Mouse (Mus musculus) limb, embryonic 13.5 days (tissue): ENCODE measurements around the gene Ctsw. TPM values are rescaled to one million over a fixed set of nuclear protein-coding genes. Genes with fewer than 3 reads are reported as not detected.
A peak's percentile ranks its signal among the peaks of the same experiment; 100 is the strongest.

Experiments
- ATAC-seq: fragments of 200-750 bp; cut with Nextera tagmentation; 2 replicates; pipeline ENCODE4 v1.8.0; 2017; ENCODE audit warnings: low read depth, moderate number of reproducible peaks, moderate TSS enrichment; ENCODE audit not compliant: low FRiP score
- H3K27ac ChIP-seq: fragments of 300-500 bp; sonication (generic); 2 replicates; pipeline ENCODE4 v1.5.1; 2015; ENCODE audit warnings: inconsistent platforms, mild to moderate bottlenecking, moderate library complexity
- H3K27me3 ChIP-seq: fragments of 300-500 bp; sonication (generic); 2 replicates; pipeline ENCODE4 v1.6.1; 2015; ENCODE audit warnings: mild to moderate bottlenecking, inconsistent platforms
- H3K36me3 ChIP-seq: fragments of 300-500 bp; sonication (generic); 2 replicates; pipeline ENCODE4 v1.6.1; 2015; ENCODE audit warnings: inconsistent platforms, mild to moderate bottlenecking, moderate library complexity
- H3K4me1 ChIP-seq: fragments of 300-500 bp; sonication (generic); 2 replicates; pipeline ENCODE4 v1.6.1; 2015; ENCODE audit warnings: inconsistent platforms
- H3K4me2 ChIP-seq: fragments of 300-500 bp; sonication (generic); replicated peaks from 2 replicates; pipeline ENCODE4 v1.6.1; 2015; ENCODE audit warnings: inconsistent platforms, mild to moderate bottlenecking, moderate library complexity
- H3K4me3 ChIP-seq: fragments of 300-500 bp; sonication (generic); 2 replicates; pipeline ENCODE4 v1.5.1; 2015; ENCODE audit warnings: moderate library complexity, mild to moderate bottlenecking, inconsistent platforms
- H3K9ac ChIP-seq: fragments of 300-500 bp; sonication (generic); 2 replicates; pipeline ENCODE4 v1.6.1; 2015; ENCODE audit warnings: mild to moderate bottlenecking, inconsistent platforms
- H3K9me3 ChIP-seq: fragments of 300-500 bp; sonication (generic); 2 replicates; pipeline ENCODE4 v1.6.1; 2016; ENCODE audit warnings: inconsistent platforms
- WGBS: fragments of 180-500 bp; shearing (Covaris S2); methylation state at CpG from one replicate; pipeline ENCODE4 v1.1.7; 2015; 5-methylcytosine and 5-hydroxymethylcytosine counted together
- polyA plus RNA-seq: library from polyadenylated mRNA; unstranded; fragments of >200 nt; fragmentation: Nextera tagmentation; extraction: Ambion mirVana; gene quantifications from 2 replicates; pipeline ENCODE4 v1.2.1, GENCODE M21; 2015

The Ctsw gene
- polyA plus RNA-seq, 1 experiment from 2014 or later = 2.3 TPM

DNA sequence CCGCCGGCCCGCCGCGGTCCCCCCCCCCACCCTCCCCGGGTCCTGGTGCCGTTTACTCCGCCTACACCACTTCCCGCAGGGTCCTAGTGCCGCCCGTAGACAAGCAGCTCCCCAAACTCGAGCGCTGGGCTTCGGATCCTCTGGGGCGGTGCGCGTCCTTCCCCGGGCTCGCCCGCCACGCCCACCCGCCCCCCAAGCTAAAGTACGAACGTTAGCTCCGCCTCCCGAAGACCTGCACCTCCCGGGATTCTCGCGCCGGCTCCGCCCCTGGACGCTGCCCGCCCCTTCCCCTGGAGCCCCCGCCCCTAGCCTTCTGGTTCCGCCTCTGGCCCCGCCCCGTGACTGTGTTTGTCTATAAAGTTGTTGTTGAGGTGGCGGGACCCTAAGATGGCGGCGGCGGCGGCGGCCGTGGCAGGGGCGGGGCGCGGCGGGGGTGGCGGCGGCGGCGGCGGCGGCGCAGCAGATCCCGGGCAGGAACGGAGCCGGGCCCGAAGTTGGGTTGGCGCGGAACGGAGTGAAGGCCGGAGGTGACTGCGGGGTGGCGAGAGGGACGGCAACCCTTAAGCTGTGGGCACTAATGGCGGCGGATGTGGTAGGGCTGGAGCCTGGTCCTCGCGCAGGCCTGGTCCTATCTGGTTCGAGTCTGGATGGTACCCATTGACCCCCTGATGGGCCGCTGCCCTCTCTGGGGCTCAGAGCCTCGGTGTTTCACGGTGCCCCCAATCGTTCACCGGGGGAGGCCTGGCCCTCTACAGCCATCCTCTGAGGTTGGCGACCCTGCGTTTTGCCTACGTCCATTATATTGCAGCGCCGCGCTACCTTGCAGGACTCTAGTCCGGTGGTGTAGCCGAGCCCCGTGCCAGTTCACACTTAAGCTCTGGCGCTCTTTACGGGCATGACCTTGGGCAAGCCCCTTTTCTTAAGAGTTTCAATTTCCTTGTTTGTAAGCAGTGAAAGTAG, 43.2 kb downstream of the Ctsw start, which contains the start of the genes Drap1 and AI837181:
Drap1 (minus strand) TSS at position 198 of the 960 bp plus-strand sequence.
AI837181 (plus strand) TSS at position 363 of the 960 bp plus-strand sequence.
- no peaks in the 10 kb centered on the region for H3K9me3 ChIP-seq
- H3K27ac ChIP-seq = peak within 1 kb of the TSS; percentile 87
- no peaks in the 10 kb centered on the region for H3K27me3 ChIP-seq
- ATAC-seq = peak; percentile 94
- H3K4me2 ChIP-seq = peak within 1 kb of the TSS; percentile 91
- peak within 1 kb of the TSS; percentile 96 for H3K9ac ChIP-seq
- H3K4me1 ChIP-seq = peaks cover 38% of the 10 kb centered on the region
- WGBS = under 1% methylated on average over 85 of the region's 87 CpGs
- H3K4me3 ChIP-seq = peak within 1 kb of the TSS; percentile 80
- peaks cover 50% of the 10 kb centered on the region for H3K36me3 ChIP-seq

- WGBS = under 1% methylated on average over 39 of the region's 48 CpGs
- H3K27ac ChIP-seq = peak overlapping the region; percentile 87
- no peaks in the 10 kb centered on the region for H3K27me3 ChIP-seq
- peak; percentile 66 for ATAC-seq
- peak overlapping the region; percentile 88 for H3K9ac ChIP-seq
- H3K4me1 ChIP-seq = peaks cover 38% of the 10 kb centered on the region
- H3K9me3 ChIP-seq = no peaks in the 10 kb centered on the region
- peak overlapping the region; percentile 91 for H3K4me2 ChIP-seq
- peak overlapping the region; percentile 80 for H3K4me3 ChIP-seq
- H3K36me3 ChIP-seq = peaks cover 56% of the 10 kb centered on the region
Observed at GRCm38 (mm10) chr19:5424092-5424781, 44.1 kb downstream of the Ctsw start.

DNA sequence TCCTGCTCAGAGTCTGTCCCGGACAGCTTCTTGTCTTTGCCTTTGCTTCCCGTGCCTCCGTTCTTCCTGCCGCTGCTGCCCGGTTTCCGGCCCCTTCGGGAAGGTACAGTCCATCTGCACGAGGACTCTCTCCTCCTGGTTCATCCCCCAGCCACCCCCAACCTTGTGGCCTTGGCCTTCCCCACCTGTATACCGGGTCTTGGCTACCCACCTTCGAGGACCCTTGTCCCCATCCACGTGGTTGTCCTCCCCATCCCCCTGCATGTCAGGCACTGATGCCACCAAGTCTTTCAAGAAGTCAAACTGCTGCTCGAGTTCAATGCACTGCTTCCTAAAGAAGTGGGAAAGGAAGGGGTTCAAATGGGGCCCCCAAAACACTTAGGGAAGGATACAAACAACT, 44.7 kb downstream of the Ctsw start:
- Histone ChIP-seq H3K27ac (peak overlapping the region; percentile 87; the same call in 1 of the 2 replicates), H3K27me3 (no peaks in the 10 kb centered on the region), H3K9me3 (no peaks in the 10 kb centered on the region), H3K4me2 (peak overlapping the region; percentile 91), H3K9ac (peak overlapping the region; percentile 88), H3K4me1 (peaks cover 38% of the 10 kb centered on the region), H3K4me3 (peak overlapping the region; percentile 80), H3K36me3 (peaks cover 56% of the 10 kb centered on the region)
- 65% methylated on average over 12 of the region's 12 CpGs for WGBS
- no peak for ATAC-seq

- peak overlapping the region; percentile 88 for H3K9ac ChIP-seq
- peak overlapping the region; percentile 80 for H3K4me3 ChIP-seq
- no peaks in the 10 kb centered on the region for H3K27me3 ChIP-seq
- WGBS = 77% methylated on average over 9 of the region's 9 CpGs
- H3K9me3 ChIP-seq = no peaks in the 10 kb centered on the region
- no peak overlapping the region for H3K27ac ChIP-seq
- no peak for ATAC-seq
- peak overlapping the region; percentile 91 for H3K4me2 ChIP-seq
- peaks cover 37% of the 10 kb centered on the region for H3K4me1 ChIP-seq
- peaks cover 56% of the 10 kb centered on the region for H3K36me3 ChIP-seq
Observed at GRCm38 (mm10) chr19:5422895-5423443, 45.3 kb downstream of the Ctsw start.

DNA sequence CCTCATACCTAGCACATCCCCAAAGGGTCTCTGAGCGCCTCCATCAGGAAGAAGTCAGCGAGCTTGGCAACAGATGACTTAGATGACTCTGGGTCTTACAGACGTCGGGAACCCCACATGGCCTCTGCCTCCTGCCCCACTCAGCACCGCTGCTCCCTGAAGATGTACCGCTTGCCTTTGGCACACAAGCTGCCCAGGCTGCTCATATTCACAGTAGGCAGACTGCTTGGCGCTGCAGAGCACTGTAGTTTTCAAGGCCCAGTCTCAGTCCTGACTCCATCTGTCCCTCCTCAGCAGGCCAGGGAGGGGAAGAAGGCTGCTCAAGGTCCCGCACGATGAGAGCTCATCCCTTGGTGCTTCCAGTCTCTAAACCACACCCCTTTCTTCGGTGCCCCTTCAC, 46.0 kb downstream of the Ctsw start:
- peaks cover 58% of the 10 kb centered on the region for H3K36me3 ChIP-seq
- H3K9me3 ChIP-seq = no peaks in the 10 kb centered on the region
- H3K4me3 ChIP-seq = peak overlapping the region; percentile 4; the same call in 1 of the 2 replicates
- H3K27me3 ChIP-seq = no peaks in the 10 kb centered on the region
- H3K9ac ChIP-seq = 0 out of 2 replicates have a peak overlapping the region, but pooled peaks have one; percentile 19
- no peak for ATAC-seq
- no peak overlapping the region; the same call in 1 of the 2 replicates for H3K4me2 ChIP-seq
- 88% methylated on average over 10 of the region's 10 CpGs for WGBS
- H3K27ac ChIP-seq = no peak overlapping the region
- peaks cover 34% of the 10 kb centered on the region for H3K4me1 ChIP-seq

DNA sequence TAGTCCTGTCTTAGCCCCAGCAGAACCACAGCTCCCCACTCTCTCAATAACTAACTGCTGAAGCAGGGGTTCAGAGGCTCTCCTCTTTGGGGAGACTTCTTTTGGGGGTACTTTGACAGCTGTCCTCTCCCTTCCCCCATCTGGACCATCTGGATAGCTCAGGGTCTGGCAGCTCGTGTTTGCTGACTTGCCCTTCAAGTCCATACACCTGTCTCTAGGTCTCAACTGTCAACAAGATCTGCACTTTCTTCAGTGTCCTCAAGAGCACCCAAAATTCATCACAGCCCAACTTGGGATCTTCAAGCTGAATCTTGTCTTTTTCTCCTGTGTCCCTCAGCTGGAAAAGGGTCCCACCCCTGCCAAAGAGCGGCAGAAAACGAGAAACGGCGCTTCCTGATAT, 46.5 kb downstream of the Ctsw start:
- peaks cover 54% of the 10 kb centered on the region for H3K36me3 ChIP-seq

DNA sequence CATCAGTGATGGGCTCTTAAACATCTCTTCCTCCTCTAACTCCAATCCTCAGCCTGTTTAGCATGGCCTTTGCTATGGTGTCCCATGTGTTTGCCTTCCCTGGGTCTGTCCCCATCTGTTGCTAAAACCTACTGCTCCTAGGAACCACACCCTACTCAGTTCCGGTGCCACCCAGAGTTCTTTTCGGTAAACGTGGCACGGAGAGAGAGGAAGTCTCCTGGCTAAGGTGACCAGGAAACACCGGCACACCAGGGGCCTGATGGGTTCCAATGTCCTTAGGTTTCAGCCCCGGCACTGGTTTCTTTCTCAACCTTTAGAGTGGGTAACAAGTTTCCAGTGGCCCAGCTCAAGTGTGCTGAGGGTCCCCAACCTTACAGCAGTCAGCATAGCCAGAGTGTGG, 47.7 kb downstream of the Ctsw start:
- Histone ChIP-seq H3K4me1 (peaks cover 17% of the 10 kb centered on the region), H3K9ac (no peak overlapping the region), H3K4me2 (no peak overlapping the region), H3K4me3 (no peak overlapping the region), H3K27me3 (no peaks in the 10 kb centered on the region), H3K36me3 (peaks cover 43% of the 10 kb centered on the region), H3K27ac (no peak overlapping the region), H3K9me3 (no peaks in the 10 kb centered on the region)
- WGBS = 91% methylated on average over 6 of the region's 6 CpGs
- no peak for ATAC-seq

More for the DNA sequence above, 46.5 kb downstream of the Ctsw start:
- Histone ChIP-seq H3K4me3 (no peak overlapping the region), H3K27me3 (no peaks in the 10 kb centered on the region), H3K4me2 (no peak overlapping the region; the same call in 1 of the 2 replicates), H3K4me1 (peaks cover 29% of the 10 kb centered on the region), H3K27ac (no peak overlapping the region), H3K9me3 (no peaks in the 10 kb centered on the region), H3K9ac (peak overlapping the region; percentile 19; the same call in 1 of the 2 replicates)
- WGBS = 85% methylated on average over 5 of the region's 5 CpGs
- no peak for ATAC-seq

- no peak for ATAC-seq
- 89% methylated on average over 9 of the region's 9 CpGs for WGBS
Observed at GRCm38 (mm10) chr19:5419630-5420029, 48.7 kb downstream of the Ctsw start.

DNA sequence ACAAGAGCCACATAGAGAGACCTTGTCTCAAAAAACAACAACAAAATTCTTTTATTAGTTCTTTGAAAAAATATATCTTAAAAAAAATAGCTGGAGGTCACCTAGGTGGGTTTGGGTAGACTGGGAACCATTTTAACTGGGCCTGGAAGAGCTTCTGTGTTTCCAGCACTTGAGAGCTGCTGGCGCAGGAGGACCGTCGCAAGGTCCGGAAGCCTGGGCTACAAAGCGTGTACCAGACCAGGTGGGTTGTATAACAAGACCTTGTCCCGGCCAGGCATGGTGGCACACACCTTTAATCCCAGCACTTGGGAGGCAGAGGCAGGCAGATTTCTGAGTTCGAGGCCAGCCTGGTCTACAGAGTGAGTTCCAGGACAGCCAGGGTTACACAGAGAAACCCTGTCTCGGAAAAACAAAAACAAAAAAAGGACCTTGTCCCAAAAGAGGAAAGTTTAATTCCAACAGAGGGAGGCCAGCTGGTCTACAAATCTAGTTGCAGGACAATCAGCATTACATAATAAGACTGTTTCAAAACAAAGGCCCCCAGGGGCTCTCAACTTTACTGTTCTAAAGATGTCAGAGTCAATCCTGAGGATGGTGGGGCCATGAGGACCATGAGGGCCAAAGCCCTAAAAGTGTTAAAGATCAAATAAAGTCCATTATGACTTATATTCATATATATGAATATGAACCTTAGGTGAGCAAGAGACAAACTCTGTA, 49.4 kb downstream of the Ctsw start:
- no peak overlapping the region for H3K4me2 ChIP-seq
- H3K9me3 ChIP-seq = no peaks in the 10 kb centered on the region
- no peaks in the 10 kb centered on the region for H3K27me3 ChIP-seq
- H3K27ac ChIP-seq = no peak overlapping the region
- ATAC-seq = no peak
- no peak overlapping the region for H3K9ac ChIP-seq
- H3K36me3 ChIP-seq = peaks cover 43% of the 10 kb centered on the region
- no peak overlapping the region for H3K4me3 ChIP-seq
- H3K4me1 ChIP-seq = peaks cover 17% of the 10 kb centered on the region
- WGBS = 95% methylated on average over 8 of the region's 8 CpGs

More at GRCm38 (mm10) chr19:5419630-5420029, 48.7 kb downstream of the Ctsw start:
- no peaks in the 10 kb centered on the region for H3K9me3 ChIP-seq
- H3K36me3 ChIP-seq = peaks cover 43% of the 10 kb centered on the region
- H3K27ac ChIP-seq = no peak overlapping the region
- H3K4me3 ChIP-seq = no peak overlapping the region
- no peak overlapping the region for H3K9ac ChIP-seq
- H3K4me2 ChIP-seq = no peak overlapping the region
- peaks cover 17% of the 10 kb centered on the region for H3K4me1 ChIP-seq
- H3K27me3 ChIP-seq = no peaks in the 10 kb centered on the region
